Mouse (Mus musculus) heart, embryonic 12.5 days (tissue): ENCODE data around the gene Tmem87b. TPM values are rescaled to one million over a fixed set of nuclear protein-coding genes. Genes with fewer than 3 reads are reported as not detected.

ENCODE experiments used
- ATAC-seq: fragments of 200-750 bp; cut with Nextera tagmentation; 2 replicates; pipeline ENCODE4 v1.8.0; 2017; ENCODE audit warnings: moderate TSS enrichment, moderate library complexity; ENCODE audit not compliant: insufficient number of reproducible peaks, low FRiP score
- H3K27ac ChIP-seq: fragments of 300-500 bp; sonication (generic); 2 replicates; pipeline ENCODE4 v1.5.1; 2016; ENCODE audit warnings: mild to moderate bottlenecking, moderate library complexity; ENCODE audit not compliant: poor library complexity, severe bottlenecking
- H3K27me3 ChIP-seq: fragments of 300-500 bp; sonication (generic); replicated peaks from 2 replicates; pipeline ENCODE4 v1.6.1; 2016; ENCODE audit warnings: mild to moderate bottlenecking, moderate library complexity
- H3K36me3 ChIP-seq: fragments of 300-500 bp; sonication (generic); 2 replicates; pipeline ENCODE4 v1.6.1; 2016; ENCODE audit warnings: mild to moderate bottlenecking, moderate library complexity
- H3K4me1 ChIP-seq: fragments of 300-500 bp; sonication (generic); replicated peaks from 2 replicates; pipeline ENCODE4 v1.6.1; 2016; ENCODE audit warnings: mild to moderate bottlenecking
- H3K4me2 ChIP-seq: fragments of 300-500 bp; sonication (generic); 2 replicates; pipeline ENCODE4 v1.6.1; 2016; ENCODE audit warnings: mild to moderate bottlenecking, moderate library complexity
- H3K4me3 ChIP-seq: fragments of 300-500 bp; sonication (generic); 2 replicates; pipeline ENCODE4 v1.5.1; 2016; ENCODE audit warnings: mild to moderate bottlenecking
- H3K9ac ChIP-seq: fragments of 300-500 bp; sonication (generic); 2 replicates; pipeline ENCODE4 v1.6.1; 2016; ENCODE audit warnings: mild to moderate bottlenecking, moderate library complexity
- H3K9me3 ChIP-seq: fragments of 300-500 bp; sonication (generic); replicated peaks from 2 replicates; pipeline ENCODE4 v1.6.1; 2016; ENCODE audit warnings: mild to moderate bottlenecking, moderate library complexity
- WGBS: fragments of 180-500 bp; shearing (Covaris S2); methylation state at CpG from one replicate; pipeline ENCODE4 v1.1.7; 2016; 5-methylcytosine and 5-hydroxymethylcytosine counted together
- polyA plus RNA-seq: library from polyadenylated mRNA; unstranded; fragments of >200 nt; fragmentation: Nextera tagmentation; extraction: Ambion mirVana; gene quantifications from 2 replicates; pipeline ENCODE4 v1.2.1, GENCODE M21; 2016

Gene Tmem87b
- polyA plus RNA-seq, 1 experiment from 2014 or later, result 29.7 TPM

GRCm38 (mm10) chr2:128818956-128819643 is 1.2 kb downstream of the Tmem87b start:
- 22% methylated on average over 14 of the region's 14 CpGs for WGBS
- Histone ChIP-seq H3K9ac (peak overlapping the region; percentile 82), H3K27me3 (no peaks in the 10 kb centered on the region)

GRCm38 (mm10) chr2:128820631-128821030 is 2.7 kb downstream of the Tmem87b start:
- no peak for ATAC-seq
- no peaks in the 10 kb centered on the region for H3K27me3 ChIP-seq

More at GRCm38 (mm10) chr2:128818956-128819643, 1.2 kb downstream of the Tmem87b start:
- ATAC-seq, result no peak
- Histone ChIP-seq H3K27ac (peak overlapping the region; percentile 85), H3K4me1 (peaks cover 17% of the 10 kb centered on the region), H3K36me3 (peaks cover 4% of the 10 kb centered on the region; the same call in 1 of the 2 replicates), H3K4me3 (peak overlapping the region; percentile 71), H3K4me2 (peak overlapping the region; percentile 79), H3K9me3 (no peaks in the 10 kb centered on the region)

GRCm38 (mm10) chr2:128823893-128824292 is 6.0 kb downstream of the Tmem87b start:
- no peak overlapping the region for H3K4me2 ChIP-seq
- H3K9ac ChIP-seq, result no peak overlapping the region
- peaks cover 9% of the 10 kb centered on the region for H3K4me1 ChIP-seq
- H3K9me3 ChIP-seq, result no peaks in the 10 kb centered on the region
- H3K36me3 ChIP-seq, result peaks cover 33% of the 10 kb centered on the region
- no peak for ATAC-seq
- 85% methylated on average over 5 of the region's 5 CpGs for WGBS
- H3K27me3 ChIP-seq, result no peaks in the 10 kb centered on the region
- no peak overlapping the region for H3K4me3 ChIP-seq
- H3K27ac ChIP-seq, result no peak overlapping the region

More at GRCm38 (mm10) chr2:128820631-128821030, 2.7 kb downstream of the Tmem87b start:
- 79% methylated on average over 2 of the region's 2 CpGs for WGBS
- H3K9me3 ChIP-seq, result no peaks in the 10 kb centered on the region
- no peak overlapping the region for H3K4me2 ChIP-seq
- no peak overlapping the region for H3K27ac ChIP-seq
- H3K4me3 ChIP-seq, result no peak overlapping the region
- peaks cover 14% of the 10 kb centered on the region for H3K36me3 ChIP-seq
- no peak overlapping the region for H3K9ac ChIP-seq
- peaks cover 12% of the 10 kb centered on the region for H3K4me1 ChIP-seq

GRCm38 (mm10) chr2:128827787-128828186 is 9.9 kb downstream of the Tmem87b start:
- Histone ChIP-seq H3K4me3 (no peak overlapping the region), H3K9me3 (no peaks in the 10 kb centered on the region), H3K9ac (no peak overlapping the region), H3K4me1 (no peaks in the 10 kb centered on the region), H3K27ac (no peak overlapping the region), H3K4me2 (no peak overlapping the region), H3K27me3 (no peaks in the 10 kb centered on the region), H3K36me3 (peaks cover 57% of the 10 kb centered on the region)
- no peak for ATAC-seq
- WGBS, result 90% methylated on average over 1 of the region's 1 CpGs

GRCm38 (mm10) chr2:128832611-128833010 is 14.7 kb downstream of the Tmem87b start:
- Histone ChIP-seq H3K36me3 (peaks cover 76% of the 10 kb centered on the region), H3K4me1 (no peaks in the 10 kb centered on the region)

GRCm38 (mm10) chr2:128833035-128833434 is 15.1 kb downstream of the Tmem87b start:
- no peak overlapping the region for H3K4me3 ChIP-seq
- no peak overlapping the region for H3K27ac ChIP-seq
- H3K9me3 ChIP-seq, result no peaks in the 10 kb centered on the region
- peaks cover 77% of the 10 kb centered on the region for H3K36me3 ChIP-seq
- no peak overlapping the region for H3K9ac ChIP-seq
- ATAC-seq, result no peak
- no peaks in the 10 kb centered on the region for H3K27me3 ChIP-seq
- H3K4me2 ChIP-seq, result no peak overlapping the region
- 94% methylated on average over 2 of the region's 2 CpGs for WGBS
- no peaks in the 10 kb centered on the region for H3K4me1 ChIP-seq

More at GRCm38 (mm10) chr2:128832611-128833010, 14.7 kb downstream of the Tmem87b start:
- H3K27me3 ChIP-seq, result no peaks in the 10 kb centered on the region
- H3K27ac ChIP-seq, result no peak overlapping the region
- no peak overlapping the region for H3K4me3 ChIP-seq
- H3K9me3 ChIP-seq, result no peaks in the 10 kb centered on the region
- no peak overlapping the region for H3K9ac ChIP-seq
- 82% methylated on average over 3 of the region's 3 CpGs for WGBS
- no peak overlapping the region for H3K4me2 ChIP-seq
- ATAC-seq, result no peak

GRCm38 (mm10) chr2:128833435-128833834 is 15.5 kb downstream of the Tmem87b start:
- H3K36me3 ChIP-seq, result peaks cover 74% of the 10 kb centered on the region
- H3K27ac ChIP-seq, result no peak overlapping the region
- no peaks in the 10 kb centered on the region for H3K9me3 ChIP-seq
- ATAC-seq, result no peak
- no peak overlapping the region for H3K4me2 ChIP-seq
- H3K4me1 ChIP-seq, result no peaks in the 10 kb centered on the region
- 88% methylated on average over 2 of the region's 2 CpGs for WGBS
- H3K9ac ChIP-seq, result no peak overlapping the region
- no peak overlapping the region for H3K4me3 ChIP-seq
- H3K27me3 ChIP-seq, result no peaks in the 10 kb centered on the region

- Histone ChIP-seq H3K4me1 (no peaks in the 10 kb centered on the region), H3K4me3 (no peak overlapping the region), H3K9ac (no peak overlapping the region), H3K27ac (no peak overlapping the region), H3K27me3 (no peaks in the 10 kb centered on the region), H3K36me3 (peaks cover 62% of the 10 kb centered on the region), H3K4me2 (no peak overlapping the region), H3K9me3 (no peaks in the 10 kb centered on the region)
- 91% methylated on average over 8 of the region's 8 CpGs for WGBS
- no peak for ATAC-seq
These were observed 19.6 kb downstream of the Tmem87b start for GRCm38 (mm10) chr2:128837531-128837930.

- 92% methylated on average over 3 of the region's 3 CpGs for whole genome bisulfite sequencing
- peaks cover 62% of the 10 kb centered on the region for H3K36me3 ChIP-seq
- H3K4me1 ChIP-seq, result no peaks in the 10 kb centered on the region
- H3K4me3 ChIP-seq, result no peak overlapping the region
- H3K27ac ChIP-seq, result no peak overlapping the region
- H3K9me3 ChIP-seq, result no peaks in the 10 kb centered on the region
- H3K27me3 ChIP-seq, result no peaks in the 10 kb centered on the region
- no peak overlapping the region for H3K4me2 ChIP-seq
- H3K9ac ChIP-seq, result no peak overlapping the region
- ATAC-seq, result no peak
These were observed 20.7 kb downstream of the Tmem87b start for GRCm38 (mm10) chr2:128838611-128839010.

- no peaks in the 10 kb centered on the region for H3K9me3 ChIP-seq
- no peaks in the 10 kb centered on the region for H3K4me1 ChIP-seq
- peaks cover 58% of the 10 kb centered on the region for H3K36me3 ChIP-seq
- no peak overlapping the region for H3K4me2 ChIP-seq
- no peaks in the 10 kb centered on the region for H3K27me3 ChIP-seq
- no peak for ATAC-seq
- no peak overlapping the region for H3K4me3 ChIP-seq
- H3K9ac ChIP-seq, result no peak overlapping the region
- no peak overlapping the region for H3K27ac ChIP-seq
- 58% methylated on average over 2 of the region's 2 CpGs for WGBS
These were observed 21.6 kb downstream of the Tmem87b start for GRCm38 (mm10) chr2:128839501-128839900.

GRCm38 (mm10) chr2:128842437-128842836 is 24.5 kb downstream of the Tmem87b start:
- WGBS, result 84% methylated on average over 8 of the region's 8 CpGs
- H3K4me1 ChIP-seq, result peaks cover 3% of the 10 kb centered on the region; the same call in 1 of the 2 replicates
- no peak overlapping the region for H3K4me3 ChIP-seq
- H3K4me2 ChIP-seq, result no peak overlapping the region
- H3K27me3 ChIP-seq, result no peaks in the 10 kb centered on the region
- H3K9me3 ChIP-seq, result no peaks in the 10 kb centered on the region
- no peak for ATAC-seq
- H3K27ac ChIP-seq, result no peak overlapping the region
- no peak overlapping the region for H3K9ac ChIP-seq
- H3K36me3 ChIP-seq, result peaks cover 46% of the 10 kb centered on the region

GRCm38 (mm10) chr2:128850036-128850435 is 32.1 kb downstream of the Tmem87b start:
- Histone ChIP-seq H3K9ac (no peak overlapping the region), H3K27me3 (no peaks in the 10 kb centered on the region), H3K36me3 (peaks cover 49% of the 10 kb centered on the region), H3K4me1 (peaks cover 20% of the 10 kb centered on the region), H3K27ac (peak overlapping the region; percentile 60), H3K4me2 (no peak overlapping the region), H3K4me3 (no peak overlapping the region), H3K9me3 (no peaks in the 10 kb centered on the region)
- 75% methylated on average over 2 of the region's 2 CpGs for WGBS
- ATAC-seq, result no peak
